Mouse (Mus musculus): ENCODE data around the gene Rbfox3.

DNA sequence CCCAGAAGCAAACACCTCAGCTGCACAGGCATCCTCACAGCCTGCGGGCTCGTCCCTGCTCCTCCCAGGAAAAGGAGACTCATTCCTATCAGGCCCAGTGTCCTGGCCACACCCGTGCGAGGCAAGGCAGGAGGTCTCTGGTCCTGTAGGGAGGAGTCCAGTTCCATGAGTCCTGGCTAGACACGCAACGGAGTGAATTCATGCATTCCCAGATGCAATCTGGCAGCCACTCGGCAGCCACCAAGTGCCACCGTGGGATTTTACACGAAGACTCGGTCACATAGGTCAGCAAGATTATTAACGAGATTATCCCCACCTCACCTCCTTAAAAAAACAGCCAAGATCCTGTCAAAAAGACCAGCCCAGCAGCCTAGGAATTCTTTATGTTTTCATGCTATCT is 37.4 kb downstream of the Rbfox3 start:
- no peak for TF ChIP-seq FLI1 (IDR thresholded peaks at IDR 0.05; ENCODE audit: low read length)
- no peak for TF ChIP-seq GATA1 (IDR thresholded peaks at IDR 0.05; ENCODE audit: borderline replicate concordance, low read length)
